Mouse (Mus musculus) heart, postnatal 36 days (tissue): ENCODE measurements around the gene Slc1a5. TPM values are rescaled to one million over a fixed set of nuclear protein-coding genes. Genes with fewer than 3 reads are reported as not detected.

Source experiments
- DNase-seq, 2 experiments: peaks; one replicate each; pipeline ENCODE4 v3.0.0; 2021 to 2022
- intact Hi-C: fragments of 180-260 bp; cut with DNase I; formaldehyde crosslinking; loops from one replicate; pipeline ENCODE4 v1.15.1; 2025
- total RNA-seq, 2 experiments: library from RNA; stranded (reverse); gene quantifications; 2 replicates each; pipeline ENCODE4 v1.2.3; 2021

Slc1a5 gene
- total RNA-seq, result 10 to 100 TPM; 21.3 to 22.8 TPM

- intact Hi-C loops, result loop anchor here (1.0 to 2.0 kb wide), 3 partner anchors 21 to 34 kb away; no protein-coding TSS in a partner anchor
- DNase-seq, result peak; percentile 90 to 91
Measured at GRCm38 (mm10) chr7:16780825-16781554, at the start of gene Slc1a5. Gene Slc1a5 (plus strand): TSS chr7:16781340.

DNA sequence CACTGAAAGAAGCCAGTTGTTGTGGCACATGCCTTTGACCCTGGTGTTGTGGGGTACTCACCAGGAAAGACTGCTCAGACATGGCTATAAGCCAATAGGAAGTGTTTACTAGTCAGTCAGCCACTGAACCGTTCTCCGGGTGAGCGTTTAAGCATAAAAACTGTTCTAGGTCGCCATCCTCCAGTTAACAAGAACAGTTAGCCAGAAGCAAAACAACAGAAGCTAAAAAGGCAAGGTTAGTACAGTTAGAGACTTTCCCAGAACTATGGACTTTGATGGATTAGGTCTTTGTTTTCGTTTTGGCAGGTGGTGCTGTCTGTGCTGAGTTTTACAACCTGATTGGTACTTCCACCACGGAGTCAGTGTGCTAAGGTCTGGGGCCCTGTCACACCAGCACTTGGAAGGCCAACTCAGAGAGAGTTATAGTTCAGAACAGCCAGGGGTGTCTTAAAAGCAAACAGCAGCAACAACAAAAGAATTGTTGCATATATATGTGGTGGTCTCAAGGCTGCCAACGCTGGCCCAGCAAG lies 49.2 kb upstream of the Slc1a5 start:
- intact Hi-C loops, result loop anchor here (10.0 kb wide), 1 partner anchor 447 kb away; the partner anchor contains the start of gene Ccdc9
- DNase-seq, result no peak

DNA sequence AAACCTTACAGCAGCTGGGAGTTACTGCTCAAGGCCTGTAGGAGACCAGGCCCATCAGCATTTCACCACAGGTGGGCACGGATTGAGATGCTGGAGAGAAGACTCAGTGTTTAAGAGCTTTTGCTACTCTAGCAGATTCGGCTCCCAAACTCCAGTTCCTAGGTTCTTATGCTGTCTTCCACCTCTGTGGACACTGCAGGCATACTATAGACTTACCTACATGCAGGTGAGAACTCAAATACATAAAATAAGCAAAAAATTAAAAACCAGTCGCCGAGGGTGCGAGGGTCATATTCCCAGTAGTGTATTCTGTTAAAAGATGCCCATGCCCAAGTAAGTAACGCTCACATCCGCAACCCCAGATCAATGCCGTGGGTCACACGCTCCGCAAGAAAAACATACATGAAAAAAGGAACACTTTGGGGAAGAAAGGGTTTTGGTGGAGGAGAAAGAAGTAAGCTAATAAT lies 43.5 kb upstream of the Slc1a5 start:
- intact Hi-C loops, result loop anchor here (10.0 kb wide), 1 partner anchor 453 kb away; the partner anchor contains the start of gene Ccdc9
- no peak for DNase-seq

DNA sequence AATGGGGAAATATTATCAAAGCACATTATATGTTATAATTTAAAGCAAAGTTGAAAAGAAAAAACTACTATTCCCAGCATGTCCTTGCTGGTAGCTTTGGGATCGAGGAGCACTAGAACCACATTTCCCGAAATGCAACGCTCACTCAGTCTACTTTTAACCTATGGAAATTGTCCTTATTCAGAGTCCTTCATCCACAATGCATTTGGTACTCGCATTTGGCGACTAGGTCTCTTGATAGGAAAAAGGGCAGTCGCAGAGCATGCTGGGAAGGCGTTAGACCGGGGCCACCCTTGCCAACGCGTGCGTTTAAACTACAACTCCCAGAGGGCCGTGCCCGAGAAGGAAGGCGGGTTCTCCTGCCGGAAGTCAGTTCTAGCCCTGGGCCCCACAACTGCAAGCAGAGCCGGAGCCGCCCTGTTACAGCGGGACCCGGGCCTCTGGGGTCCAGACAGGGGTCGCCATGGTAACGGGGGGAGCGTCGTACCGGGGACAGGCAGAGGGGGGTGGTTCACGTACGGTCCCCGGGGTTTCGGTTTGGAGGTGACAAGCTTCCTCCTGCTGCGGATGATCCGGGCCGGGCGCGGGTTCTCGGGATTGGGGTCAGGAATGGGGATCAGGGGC lies 43.0 kb upstream of the Slc1a5 start, which contains the start of gene Ap2s1:
Gene Ap2s1 (plus strand): TSS at position 338 of the 624 bp plus-strand sequence.
- intact Hi-C loops, result loop anchor here (10.0 kb wide), 1 partner anchor 453 kb away; the partner anchor contains the start of gene Ccdc9
- DNase-seq, result peak; percentile 93 to 94

DNA sequence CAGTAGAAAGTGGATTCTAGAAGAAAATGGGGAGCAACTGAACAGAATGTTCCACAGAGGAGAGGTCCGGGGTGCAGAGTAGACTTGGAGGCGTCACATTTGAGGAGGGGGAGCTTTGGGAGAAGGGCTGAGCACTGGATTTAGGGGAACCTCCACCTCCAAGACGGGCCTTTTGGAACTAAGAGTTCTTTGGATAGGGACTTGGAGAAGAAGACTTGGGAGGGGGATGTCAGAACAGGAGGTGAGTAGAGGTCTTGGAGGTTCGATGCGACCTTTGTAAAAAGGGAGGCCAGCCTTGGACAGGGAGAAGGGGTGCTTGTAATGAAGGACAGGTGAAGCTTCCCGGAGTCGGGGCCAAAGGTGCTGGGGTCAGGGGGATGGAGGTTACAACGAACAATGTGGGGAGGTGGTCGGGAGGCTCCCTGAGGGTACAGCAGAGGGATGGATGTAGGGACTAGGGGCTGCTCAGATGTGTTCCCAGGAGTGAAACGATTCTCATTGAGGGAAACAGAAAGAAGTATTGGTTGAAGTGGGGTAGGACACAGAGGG lies 42.0 kb upstream of the Slc1a5 start:
- intact Hi-C loops, result loop anchor here (10.0 kb wide), 1 partner anchor 454 kb away; the partner anchor contains the start of gene Ccdc9
- DNase-seq, result no peak

- intact Hi-C loops, result no loop called here
Measured at GRCm38 (mm10) chr7:16745373-16745772, 35.8 kb upstream of the Slc1a5 start.

GRCm38 (mm10) chr7:16746093-16746492 lies 35.0 kb upstream of the Slc1a5 start:
- peak; percentile 47 to 59 for DNase-seq
- intact Hi-C loops, result loop anchor here (1.0 to 2.0 kb wide), 4 partner anchors 35 to 145 kb away; partner anchors contain the start of genes Gng8 and Slc1a5

More at GRCm38 (mm10) chr7:16745373-16745772, 35.8 kb upstream of the Slc1a5 start:
- no peak for DNase-seq

DNA sequence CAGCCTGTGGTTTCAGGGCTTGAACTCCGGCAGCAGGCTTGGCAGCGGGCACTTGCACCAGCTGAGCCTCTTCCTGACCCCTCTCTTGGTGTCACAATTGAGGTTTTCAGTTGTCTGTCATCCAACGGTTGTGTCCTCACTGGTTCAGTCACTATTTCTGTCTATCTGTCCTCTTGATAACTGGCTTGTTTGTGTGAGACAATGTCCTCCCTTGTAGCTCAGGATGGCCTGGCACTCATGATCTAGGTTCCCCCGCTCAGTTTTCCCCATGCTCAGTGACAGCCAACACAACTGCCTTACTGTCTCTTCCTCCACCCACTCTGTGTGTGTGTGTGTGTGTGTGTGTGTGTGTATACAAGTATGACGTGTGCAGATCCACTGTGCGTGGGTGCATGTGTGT lies 33.5 kb upstream of the Slc1a5 start:
- intact Hi-C loops, result loop anchor here (2.0 kb wide), 2 partner anchors 33 to 143 kb away; partner anchors contain the start of genes Gng8 and Slc1a5
- no peak for DNase-seq

DNA sequence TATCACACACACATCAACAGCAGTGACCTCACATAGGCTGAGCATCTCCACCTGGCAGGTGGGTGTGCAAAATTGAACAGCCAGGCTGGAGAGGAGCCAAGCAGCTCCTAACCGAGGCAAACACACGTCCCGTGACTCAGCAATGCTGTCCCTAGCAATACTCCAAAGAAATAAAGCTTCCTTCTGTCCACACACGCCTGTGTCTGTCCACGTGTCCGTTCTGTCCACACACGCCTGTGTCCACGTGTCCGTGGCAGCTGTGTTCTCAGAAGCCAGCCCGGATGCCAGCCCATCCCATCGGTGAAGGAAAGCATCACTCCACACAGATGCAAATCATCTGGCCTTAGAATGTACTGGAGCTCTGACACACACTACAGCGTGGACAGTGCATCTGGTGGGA lies 29.1 kb upstream of the Slc1a5 start:
- intact Hi-C loops, result no loop called here
- DNase-seq, result no peak

GRCm38 (mm10) chr7:16755362-16756017 lies 25.6 kb upstream of the Slc1a5 start:
- intact Hi-C loops, result no loop called here
- DNase-seq, result peak; percentile 40 to 48

DNA sequence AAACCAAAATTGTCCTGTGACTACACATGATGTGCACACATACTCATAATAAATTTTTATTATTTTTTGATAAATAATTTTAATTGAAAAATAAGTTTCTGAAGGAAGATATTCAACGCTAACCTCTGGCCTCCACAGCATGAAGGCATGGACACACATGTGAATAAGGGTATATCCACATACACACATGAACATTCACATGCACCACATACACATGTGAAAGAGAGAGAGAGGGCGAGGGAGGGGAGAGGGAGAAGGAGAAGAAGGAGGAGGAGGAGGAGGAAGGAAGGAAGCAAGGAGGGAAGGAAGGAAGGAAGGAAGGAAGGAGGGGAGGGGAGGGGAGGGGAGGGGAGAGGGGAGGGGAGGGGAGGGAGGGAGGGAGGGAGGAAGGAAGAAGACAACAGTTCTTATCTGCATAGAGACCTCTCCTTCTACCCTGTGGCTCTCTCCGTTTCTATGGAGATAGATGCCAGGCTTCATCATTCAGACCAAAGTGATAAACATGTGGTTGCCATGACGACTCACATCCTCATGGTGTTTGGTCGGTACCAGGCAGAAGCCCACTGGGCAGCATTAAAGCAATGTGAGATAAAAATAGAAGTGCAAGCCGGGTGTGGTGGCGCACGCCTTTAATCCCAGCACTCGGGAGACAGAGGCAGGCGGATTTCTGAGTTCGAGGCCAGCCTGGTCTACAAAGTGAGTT lies 22.1 kb upstream of the Slc1a5 start:
- intact Hi-C loops, result no loop called here
- no peak for DNase-seq

GRCm38 (mm10) chr7:16760292-16760691 lies 20.8 kb upstream of the Slc1a5 start:
- intact Hi-C loops, result loop anchor here (1.0 kb wide), 1 partner anchor 21 kb away; the partner anchor contains the start of gene Slc1a5
- DNase-seq, result peak; percentile 55 to 64

DNA sequence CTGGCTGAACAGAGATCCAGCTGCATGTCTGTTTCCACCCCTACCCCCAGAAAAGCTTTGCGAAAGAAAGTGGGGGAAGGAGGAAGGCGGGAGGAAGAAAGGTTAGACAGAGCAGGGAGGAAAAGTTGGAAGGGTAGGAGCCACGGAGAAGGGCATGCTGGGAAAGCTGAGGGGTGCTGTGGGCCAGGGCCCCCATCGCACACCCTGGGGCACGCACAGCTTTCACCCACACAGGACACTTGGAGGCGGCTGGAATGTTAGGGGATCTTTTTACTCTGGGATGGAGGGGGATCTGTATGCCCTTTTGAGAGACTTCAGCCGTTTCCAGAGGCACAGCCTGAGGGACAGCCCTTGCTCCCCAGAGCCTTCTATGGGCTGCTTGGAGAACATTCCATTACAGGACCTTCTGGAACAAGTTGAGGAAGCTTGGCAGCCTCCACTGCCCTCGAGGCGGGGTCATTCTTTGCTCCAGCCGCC lies 20.1 kb upstream of the Slc1a5 start:
- DNase-seq, result peak; percentile 73 to 78
- intact Hi-C loops, result no loop called here

- intact Hi-C loops, result no loop called here
- peak; percentile 31 to 61 for DNase-seq
Measured at GRCm38 (mm10) chr7:16761630-16762029, 19.5 kb upstream of the Slc1a5 start.

- intact Hi-C loops, result no loop called here
- peak in 1 of 2 experiments; percentile 43 for DNase-seq
Measured at GRCm38 (mm10) chr7:16763463-16764218, 17.5 kb upstream of the Slc1a5 start.

- intact Hi-C loops, result no loop called here
- DNase-seq, result no peak
Measured at GRCm38 (mm10) chr7:16766443-16766842, 14.7 kb upstream of the Slc1a5 start.

GRCm38 (mm10) chr7:16775888-16776287 lies 5.3 kb upstream of the Slc1a5 start:
- intact Hi-C loops, result no loop called here
- no peak for DNase-seq

DNA sequence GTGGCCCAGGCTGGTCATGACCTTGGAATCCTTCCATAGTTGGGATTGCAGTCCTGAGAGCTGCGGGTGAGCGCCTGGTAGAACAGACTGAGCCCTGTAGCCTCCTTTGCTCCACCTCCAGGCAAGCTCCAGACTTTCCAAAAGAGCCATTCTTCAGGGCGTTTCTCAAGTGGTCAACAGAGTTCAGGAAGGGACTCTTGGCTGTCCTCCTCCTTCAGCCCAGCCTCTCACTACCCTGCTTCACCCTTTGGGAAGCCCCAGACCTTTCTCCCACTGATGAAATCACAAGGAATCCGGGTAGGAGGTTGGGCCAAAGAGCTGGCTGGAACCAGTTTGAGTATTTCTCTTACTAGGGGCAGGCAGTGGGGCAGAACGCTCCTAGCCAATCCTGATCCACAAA lies 1.1 kb upstream of the Slc1a5 start:
- intact Hi-C loops, result loop anchor here (2.0 kb wide), 2 partner anchors 29 to 33 kb away; no protein-coding TSS in a partner anchor
- DNase-seq, result peak; percentile 41 to 52

DNA sequence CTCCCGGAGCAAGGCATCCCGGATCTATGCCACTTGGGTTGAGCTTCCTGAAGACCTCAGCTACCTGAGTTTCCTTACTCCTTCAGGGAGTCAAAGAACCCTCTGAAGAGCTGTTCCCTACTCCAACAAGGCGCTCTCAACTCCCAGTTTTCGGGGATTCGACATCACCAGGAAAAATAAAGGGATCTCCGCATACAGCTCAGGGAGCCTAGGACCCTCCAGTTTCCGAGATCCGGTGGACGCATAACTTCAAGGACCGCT lies 345 bp downstream of the Slc1a5 start:
- no peak for DNase-seq
- intact Hi-C loops, result loop anchor here (1.0 to 2.0 kb wide), 3 partner anchors 21 to 35 kb away; no protein-coding TSS in a partner anchor
